8 mouse cellular contexts compared by ENCODE assay signal in the genomic region with DNA sequence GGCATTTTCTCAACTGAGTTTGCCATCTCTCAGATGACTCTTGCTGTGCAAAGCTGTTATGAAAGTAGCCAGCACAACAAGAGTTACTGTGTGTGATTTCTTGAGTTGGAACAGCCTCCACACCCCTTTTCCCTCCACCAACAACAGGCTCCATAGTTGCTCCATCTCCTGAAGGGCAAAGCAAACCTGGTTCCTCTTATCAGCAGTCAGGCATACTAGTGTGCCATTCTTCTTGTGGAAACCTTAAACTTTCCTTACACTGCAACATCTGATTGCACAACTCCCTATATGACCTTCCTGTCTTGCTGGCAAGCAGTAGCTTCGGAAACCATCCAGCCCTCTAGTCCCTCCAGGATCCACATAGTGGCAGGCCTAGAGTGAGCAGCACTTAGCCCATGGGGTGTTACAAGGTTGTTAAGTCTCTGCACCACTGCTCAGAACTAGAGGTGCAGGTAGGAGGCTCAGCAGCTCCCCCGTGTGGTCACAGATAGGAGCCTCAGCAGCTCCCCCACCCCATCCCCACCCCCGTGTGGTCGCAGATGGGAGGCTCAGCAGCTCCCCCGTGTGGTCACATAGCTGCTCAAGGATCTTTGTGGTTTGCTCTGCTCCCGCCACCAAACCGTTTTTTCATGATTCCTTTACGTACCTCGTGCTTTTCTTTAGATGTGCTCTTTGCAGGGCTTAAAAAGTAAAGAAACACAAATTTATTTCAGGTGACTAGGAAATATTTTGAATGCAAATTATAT. TPM values are rescaled to one million over a fixed set of nuclear protein-coding genes. Genes with fewer than 3 reads are reported as not detected.
DNase-seq lines count a peak whose midpoint lies in the region; ATAC-seq lines count a peak whose summit lies in the region.

No protein-coding gene starts in this region.

- no peaks in the 10 kb centered on the region for H3K9me3 ChIP-seq in limb, embryonic 11.5 days (ENCODE audit: control insufficient read depth, low read length)
- no peaks in the 10 kb centered on the region for H3K9me3 ChIP-seq in midbrain, embryonic 14.5 days (ENCODE audit: control insufficient read depth, low read length)

- no peak overlapping the region for H3K27ac ChIP-seq in limb, embryonic 11.5 days (replicated peaks; ENCODE audit: low read depth, low read length)
- no peak overlapping the region for H3K27ac ChIP-seq in midbrain, embryonic 14.5 days (replicated peaks; ENCODE audit: low read depth, low read length)

- no peaks in the 10 kb centered on the region for H3K27me3 ChIP-seq in limb, embryonic 11.5 days (ENCODE audit: control insufficient read depth, insufficient read depth, low read length)
- no peaks in the 10 kb centered on the region for H3K27me3 ChIP-seq in midbrain, embryonic 14.5 days (ENCODE audit: control insufficient read depth, insufficient read depth, low read length)

- WGBS in limb, embryonic 11.5 days: 12% methylated on average over 9 of the region's 9 CpGs
- WGBS in midbrain, embryonic 14.5 days: 18% methylated on average over 9 of the region's 9 CpGs

- DNase-seq in spleen, adult 18-20 months: peak; percentile 60 to 79
- no peak for DNase-seq in spleen, adult 12 weeks (ENCODE audit: low spot score)
- DNase-seq in embryo, embryonic 11 days: peak; percentile 92
- peak; percentile 44 for DNase-seq in kidney, adult 11 months
- peak; percentile 96 for DNase-seq in limb, embryonic 11.5 days (ENCODE audit: low spot score)
- DNase-seq in midbrain, embryonic 14.5 days: peak; percentile 90
- peak; percentile 34 to 85 for DNase-seq in spleen, postnatal 10 days (ENCODE audit: low spot score in 2 of 2)

- H3K4me3 ChIP-seq in limb, embryonic 11.5 days (ENCODE audit: low read depth, low read length): no peak overlapping the region
- no peak overlapping the region for H3K4me3 ChIP-seq in midbrain, embryonic 14.5 days (replicated peaks; ENCODE audit: low read depth, low read length)

- H3K9ac ChIP-seq in limb, embryonic 11.5 days (ENCODE audit: low read length): no peak overlapping the region
- no peak overlapping the region for H3K9ac ChIP-seq in midbrain, embryonic 14.5 days (replicated peaks; ENCODE audit: low read length)

- H3K36me3 ChIP-seq in limb, embryonic 11.5 days (ENCODE audit: control insufficient read depth, insufficient read depth, low read length): no peaks in the 10 kb centered on the region
- no peaks in the 10 kb centered on the region for H3K36me3 ChIP-seq in midbrain, embryonic 14.5 days (ENCODE audit: control insufficient read depth, insufficient read depth, low read length)

- no peak overlapping the region for H3K4me2 ChIP-seq in limb, embryonic 11.5 days (ENCODE audit: low read depth, severe bottlenecking)
- H3K4me2 ChIP-seq in midbrain, embryonic 14.5 days (ENCODE audit: low read length): no peak overlapping the region

- H3K4me1 ChIP-seq in limb, embryonic 11.5 days (ENCODE audit: control insufficient read depth, insufficient read depth, low read length): no peaks in the 10 kb centered on the region
- no peaks in the 10 kb centered on the region for H3K4me1 ChIP-seq in midbrain, embryonic 14.5 days (ENCODE audit: control insufficient read depth, insufficient read depth, low read length)

- peak; percentile 96 for ATAC-seq in granulocyte monocyte progenitor cell, adult 5-6 weeks (replicated peaks; ENCODE audit: poor library complexity, severe bottlenecking)
- peak; percentile 89 for ATAC-seq in limb, embryonic 11.5 days (ENCODE audit: insufficient number of reproducible peaks, low FRiP score, low TSS enrichment, low read depth)
- ATAC-seq in midbrain, embryonic 14.5 days (ENCODE audit: low FRiP score, low TSS enrichment): peak; percentile 85

RNA-seq across cellular contexts. Expression of a gene that starts 25.6 kb away (rescaled TPM):
- not detected in 2 replicates for total RNA-seq in granulocyte monocyte progenitor cell, adult 5-6 weeks (2014; fragmentation: Nextera tagmentation)
- not detected in 2 replicates for total RNA-seq in granulocyte monocyte progenitor cell, adult 5-6 weeks (2017)
- not detected in 2 replicates for polyA plus RNA-seq in limb, embryonic 11.5 days (2014; fragmentation: Nextera tagmentation; extraction: Ambion mirVana)
- not detected in 2 replicates for polyA plus RNA-seq in midbrain, embryonic 14.5 days (2014; fragmentation: Nextera tagmentation; extraction: Ambion mirVana)

RNA-seq across cellular contexts. Expression of a gene that starts 52.0 kb away (rescaled TPM):
- 26.3 and 30.2 TPM in 2 replicates for total RNA-seq in granulocyte monocyte progenitor cell, adult 5-6 weeks (2014; fragmentation: Nextera tagmentation)
- total RNA-seq in granulocyte monocyte progenitor cell, adult 5-6 weeks (2017): 18.7 and 20.8 TPM in 2 replicates
- 35.0 and 37.9 TPM in 2 replicates for polyA plus RNA-seq in limb, embryonic 11.5 days (2014; fragmentation: Nextera tagmentation; extraction: Ambion mirVana)
- 3.8 and 13.6 TPM in 2 replicates for polyA plus RNA-seq in midbrain, embryonic 14.5 days (2014; fragmentation: Nextera tagmentation; extraction: Ambion mirVana)
